Mouse (Mus musculus): ENCODE measurements around the gene Lcmt1.
A peak's percentile ranks its signal among the peaks of the same experiment; 100 is the strongest.

The Lcmt1 gene

DNA sequence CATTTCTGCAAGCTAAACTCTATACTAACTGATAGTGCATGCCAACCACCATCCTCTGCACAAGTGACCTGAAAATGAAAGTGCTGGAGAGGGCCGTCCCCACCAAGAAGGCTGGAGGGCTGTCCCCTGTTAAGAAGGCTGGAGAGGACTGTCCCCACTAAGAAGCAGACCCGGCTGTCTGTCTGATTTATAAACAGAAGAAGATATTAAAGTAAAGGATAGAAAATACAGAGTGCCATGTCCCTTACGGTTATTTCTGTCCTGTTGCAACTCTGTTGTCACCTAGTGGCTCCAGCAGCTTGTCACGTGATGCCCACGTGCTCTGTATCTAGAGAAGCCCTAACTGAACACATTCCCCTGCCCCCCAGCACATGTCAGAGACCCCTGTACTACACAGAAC lies 9.4 kb upstream of the Lcmt1 start:
- DNase-seq (ENCODE audit: low spot score), result no peak

DNA sequence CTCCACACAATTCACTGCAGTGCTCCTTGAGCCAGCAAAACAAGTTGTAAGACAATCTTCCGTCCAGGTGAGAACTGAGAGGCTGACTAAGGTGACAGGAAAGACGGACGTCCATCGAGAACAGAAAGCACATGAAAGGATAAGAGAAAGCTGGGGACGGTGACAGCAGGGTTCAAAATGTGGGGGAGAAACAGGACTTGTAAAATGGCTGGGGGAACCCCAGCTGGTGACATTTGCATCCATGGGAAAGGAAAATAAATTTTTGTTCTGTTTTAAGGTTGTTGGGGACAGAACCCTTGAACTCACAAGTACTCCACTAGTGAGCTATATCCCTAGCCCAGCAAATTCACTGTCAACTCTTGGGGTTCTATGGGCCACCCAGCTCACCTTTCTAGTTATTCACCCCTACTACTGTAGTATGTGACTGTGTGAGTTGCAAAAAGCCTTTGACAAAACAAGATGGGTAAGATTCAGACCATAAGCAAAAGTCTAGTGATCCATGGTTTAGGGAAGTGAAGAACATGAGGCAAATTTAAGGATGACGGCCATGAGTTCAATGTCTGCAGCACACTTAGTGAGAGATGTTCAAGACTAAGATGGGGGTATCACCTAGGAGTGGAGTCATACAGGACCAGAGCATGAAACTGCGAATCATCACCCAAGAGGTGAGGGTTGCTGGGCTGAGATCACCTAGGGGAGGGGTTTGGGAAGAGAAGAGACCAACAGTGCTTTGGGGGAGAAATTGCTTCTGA lies 8.2 kb upstream of the Lcmt1 start:
- DNase-seq (ENCODE audit: low spot score), result no peak

GRCm38 (mm10) chr7:123362806-123363205 lies 6.8 kb upstream of the Lcmt1 start:
- DNase-seq (ENCODE audit: low spot score), result no peak

DNA sequence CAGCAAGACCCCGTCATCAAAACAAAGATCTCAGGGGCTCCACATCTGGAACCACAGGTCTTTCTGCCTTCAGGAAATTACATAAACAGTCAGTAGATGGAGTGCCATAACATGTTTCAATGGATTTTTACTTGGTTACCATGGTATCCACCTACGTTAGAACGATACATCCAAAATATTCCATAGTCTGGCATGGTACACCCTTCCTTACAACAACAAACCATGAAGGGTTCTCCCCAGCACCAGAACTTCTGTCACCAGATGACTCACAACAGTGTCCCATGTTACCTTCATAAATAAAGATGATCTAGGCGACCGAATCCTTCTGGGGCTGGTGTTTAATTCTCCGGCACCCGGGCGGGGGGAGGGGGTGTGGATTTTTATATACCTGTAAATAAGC lies 5.6 kb upstream of the Lcmt1 start:
- no peak for DNase-seq (ENCODE audit: low spot score)

GRCm38 (mm10) chr7:123365876-123366741 lies 3.5 kb upstream of the Lcmt1 start:
- no peak for DNase-seq (ENCODE audit: low spot score)

GRCm38 (mm10) chr7:123366806-123367205 lies 2.8 kb upstream of the Lcmt1 start:
- no peak for DNase-seq (ENCODE audit: low spot score)

GRCm38 (mm10) chr7:123367218-123368150 lies 2.1 kb upstream of the Lcmt1 start:
- DNase-seq (ENCODE audit: low spot score), result no peak

DNA sequence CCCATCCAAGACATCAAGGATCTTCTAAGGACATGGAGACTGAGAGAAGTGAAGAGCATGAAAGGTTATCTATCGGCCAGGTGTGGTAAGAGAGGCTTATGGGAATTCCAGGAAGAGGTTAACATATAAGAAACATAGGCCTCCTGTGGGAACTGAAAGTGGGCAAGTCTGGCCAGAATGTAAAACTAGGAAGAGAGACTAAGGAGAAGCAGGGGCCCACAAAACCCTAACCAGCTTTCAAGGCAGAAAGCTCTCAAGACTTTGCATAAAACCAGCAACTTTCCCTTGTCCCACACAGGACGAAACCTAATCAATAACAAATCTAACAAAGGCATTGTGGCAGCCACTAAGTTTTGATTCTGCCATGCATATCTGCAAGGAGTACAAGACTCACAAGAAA lies 1.4 kb upstream of the Lcmt1 start:
- no peak for DNase-seq (ENCODE audit: low spot score)

DNA sequence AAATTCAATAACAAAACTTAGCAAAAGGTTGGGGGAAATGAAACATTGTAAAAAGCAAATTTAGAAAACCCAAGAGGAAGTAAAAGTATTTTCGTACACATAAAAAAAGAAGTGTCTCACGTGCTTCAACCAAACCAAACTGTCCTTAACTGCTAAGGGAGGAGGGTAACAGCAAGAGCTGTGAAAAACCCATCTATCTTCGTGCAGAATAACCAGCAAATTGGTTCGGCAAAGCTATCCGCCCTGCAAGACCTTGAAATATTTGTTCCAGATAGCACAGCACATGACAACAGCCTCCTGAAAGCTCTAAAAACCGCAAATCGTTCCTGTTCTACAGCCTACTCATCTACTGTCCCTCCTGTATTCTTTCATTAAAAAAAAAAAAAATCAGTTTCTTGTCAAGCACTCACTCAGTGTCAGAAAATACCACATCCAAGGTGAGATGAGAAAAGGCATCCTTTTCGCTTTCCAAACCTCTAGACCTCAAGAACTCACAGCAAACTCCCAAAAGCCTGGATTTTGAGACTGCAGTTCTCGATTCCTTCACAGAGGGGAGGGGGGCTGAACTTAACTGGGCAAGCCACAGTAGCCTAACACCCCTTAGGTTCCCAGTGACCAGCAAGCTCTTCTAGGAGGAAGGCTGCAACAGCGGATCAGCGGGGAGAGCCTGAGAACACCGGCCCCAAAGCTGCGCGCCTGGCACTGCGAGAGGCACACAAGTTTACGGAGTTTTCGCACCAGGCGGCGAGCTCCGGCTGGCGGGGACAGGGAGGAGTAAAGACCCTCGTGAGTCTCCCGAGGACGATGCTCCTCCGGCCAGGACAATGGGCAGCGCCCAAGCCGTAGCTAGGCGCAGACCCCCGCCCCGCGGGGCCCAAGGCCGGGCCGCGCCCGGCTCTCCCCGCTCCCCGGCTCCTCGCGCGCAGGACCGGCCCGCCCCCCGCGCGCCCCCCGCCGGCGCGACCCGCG lies 522 bp upstream of the Lcmt1 start:
- no peak for DNase-seq (ENCODE audit: low spot score)

GRCm38 (mm10) chr7:123370700-123371099 lies 1.1 kb downstream of the Lcmt1 start:
- no peak for DNase-seq (ENCODE audit: low spot score)

DNA sequence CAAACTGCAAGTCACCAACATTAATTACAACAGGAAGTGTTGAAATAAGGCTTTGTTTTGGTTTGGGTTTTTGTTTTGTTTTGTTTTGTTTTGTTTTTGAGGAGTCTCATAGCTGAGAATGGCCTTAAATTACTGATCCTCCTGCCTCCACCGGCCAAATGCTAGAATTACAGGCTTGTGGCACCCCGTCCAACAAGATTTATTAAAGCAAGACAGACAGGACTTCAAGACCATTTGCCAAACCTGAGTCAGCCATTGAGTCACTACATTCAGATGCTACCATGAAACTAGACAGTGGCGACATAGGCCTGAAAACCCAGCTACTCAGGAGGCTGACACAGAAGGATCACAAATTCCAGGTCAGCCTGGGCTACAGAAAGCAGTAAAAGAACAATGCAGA lies 1.9 kb downstream of the Lcmt1 start:
- DNase-seq (ENCODE audit: low spot score), result no peak

DNA sequence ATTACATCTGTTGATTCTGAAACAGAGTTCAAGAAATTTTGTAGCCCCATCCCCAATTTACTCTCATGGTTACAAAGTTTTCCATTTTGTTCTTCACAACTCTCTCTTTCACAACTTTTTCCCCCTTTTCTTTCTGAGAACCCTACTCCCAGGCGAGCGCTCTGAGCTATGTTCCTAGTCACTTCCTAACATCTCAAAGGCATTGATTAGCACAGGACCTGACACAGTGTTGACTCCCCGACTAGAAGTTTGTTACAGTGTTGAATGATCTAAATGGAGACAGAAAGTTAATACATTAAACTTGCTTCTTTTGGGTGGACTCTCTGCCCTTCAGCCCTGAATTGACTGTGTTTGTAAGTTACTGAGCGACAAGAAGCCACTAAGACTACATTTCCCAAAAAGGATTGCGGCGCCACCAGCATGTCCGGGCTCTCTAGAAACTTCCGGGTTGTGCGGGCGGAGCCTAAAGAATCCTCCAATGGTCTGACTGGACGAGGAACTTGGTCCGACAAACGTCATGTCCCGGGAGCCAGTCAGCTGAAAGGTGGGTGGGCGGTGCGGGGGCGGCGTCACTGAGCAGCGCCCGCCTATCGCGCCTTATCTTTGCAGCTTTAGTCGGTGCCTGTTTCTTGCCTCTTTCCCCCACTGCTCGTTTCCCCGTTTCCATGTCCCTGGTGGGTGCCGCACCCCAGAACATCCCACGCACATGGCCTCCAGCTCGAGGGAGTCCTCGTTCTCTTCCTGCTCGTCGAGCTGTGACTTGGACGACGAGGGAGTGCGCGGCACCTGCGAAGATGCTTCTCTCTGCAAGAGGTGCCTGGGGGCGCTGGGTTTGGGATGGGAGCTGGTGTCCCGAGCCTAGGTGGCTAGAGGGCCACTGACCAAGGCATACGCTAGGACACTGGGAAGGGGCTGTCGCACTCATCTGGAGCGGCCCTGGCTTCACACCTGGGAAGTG lies 8.1 kb downstream of the Lcmt1 start:
- peak; percentile 89 for DNase-seq (ENCODE audit: low spot score)

DNA sequence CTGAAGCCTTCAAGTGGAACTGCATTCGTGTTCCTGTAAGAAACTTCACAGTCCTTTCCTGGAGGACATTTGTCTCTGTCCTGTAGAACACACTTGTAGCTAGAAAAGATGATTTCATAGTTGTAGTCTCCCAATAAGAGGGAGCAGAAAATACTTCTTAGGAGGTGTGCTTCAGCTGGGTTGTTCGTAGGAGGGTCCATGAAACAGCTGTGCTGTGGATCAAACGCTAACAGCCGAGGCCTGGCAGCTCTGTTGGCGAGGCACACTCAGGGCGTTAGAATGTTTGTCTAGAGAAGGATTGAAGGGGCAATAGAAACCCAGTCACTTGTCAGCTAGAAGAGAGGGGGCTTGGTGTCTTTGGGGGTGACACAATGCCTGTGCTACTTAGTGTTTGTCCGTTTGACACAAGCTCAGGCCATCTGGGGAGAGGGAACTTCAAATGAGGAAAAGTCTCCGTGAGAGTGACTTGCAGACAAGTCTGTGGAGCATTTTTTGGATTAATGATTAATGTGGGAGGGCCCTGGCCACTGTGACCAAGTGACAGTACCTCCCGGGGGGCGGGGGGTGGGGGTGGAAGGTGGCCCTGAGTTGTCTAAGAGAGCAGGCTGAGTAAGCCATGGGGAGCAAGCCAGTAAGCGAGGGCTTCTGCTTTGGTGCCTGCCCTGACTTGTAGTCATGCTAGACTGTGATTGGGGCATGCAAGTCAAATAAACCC lies 16.3 kb downstream of the Lcmt1 start:
- DNase-seq (ENCODE audit: low spot score), result no peak

GRCm38 (mm10) chr7:123389686-123390280 lies 20.2 kb downstream of the Lcmt1 start:
- DNase-seq (ENCODE audit: low spot score), result no peak

DNA sequence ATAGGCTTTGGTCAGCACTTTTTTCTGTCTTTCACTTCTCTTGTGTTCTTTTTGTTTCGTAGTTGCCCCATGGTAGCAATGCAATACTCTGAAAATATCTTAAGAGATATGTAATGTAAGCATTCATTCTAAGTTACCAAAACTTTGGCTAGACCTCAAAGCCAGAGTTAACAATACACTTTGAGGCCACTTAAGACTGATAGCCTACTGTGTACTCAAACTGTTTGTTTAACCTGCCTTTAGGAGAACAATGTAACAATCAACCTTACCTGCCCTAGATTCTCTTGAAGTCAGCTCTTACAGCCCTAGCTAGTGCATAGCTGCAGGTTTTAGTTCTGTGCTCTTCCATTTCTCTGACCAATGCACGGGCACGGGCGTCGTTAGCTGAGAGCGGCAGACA lies 24.7 kb downstream of the Lcmt1 start:
- no peak for DNase-seq (ENCODE audit: low spot score)

GRCm38 (mm10) chr7:123396900-123397299 lies 27.3 kb downstream of the Lcmt1 start:
- no peak for DNase-seq (ENCODE audit: low spot score)

DNA sequence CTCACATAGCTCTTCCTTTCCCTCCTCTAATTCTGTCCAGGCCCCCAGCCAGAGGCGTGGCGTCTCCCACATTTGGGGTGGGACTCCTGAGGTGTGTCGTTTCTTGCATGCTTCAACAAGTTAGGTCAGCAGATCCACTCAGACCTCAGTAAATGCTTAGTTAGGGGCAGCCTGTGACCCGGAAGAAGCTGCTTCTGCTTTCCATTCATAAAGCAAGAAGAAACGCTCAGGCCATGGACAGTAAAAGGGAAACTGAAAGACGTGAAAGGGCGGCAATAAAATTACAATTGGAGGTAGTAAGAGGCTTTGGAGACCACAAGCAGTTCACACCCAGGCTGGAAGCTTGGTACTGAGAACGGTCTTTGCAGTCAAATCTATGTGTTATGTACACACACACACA lies 27.8 kb downstream of the Lcmt1 start:
- DNase-seq (ENCODE audit: low spot score), result no peak

GRCm38 (mm10) chr7:123397931-123398330 lies 28.3 kb downstream of the Lcmt1 start:
- DNase-seq (ENCODE audit: low spot score), result no peak

DNA sequence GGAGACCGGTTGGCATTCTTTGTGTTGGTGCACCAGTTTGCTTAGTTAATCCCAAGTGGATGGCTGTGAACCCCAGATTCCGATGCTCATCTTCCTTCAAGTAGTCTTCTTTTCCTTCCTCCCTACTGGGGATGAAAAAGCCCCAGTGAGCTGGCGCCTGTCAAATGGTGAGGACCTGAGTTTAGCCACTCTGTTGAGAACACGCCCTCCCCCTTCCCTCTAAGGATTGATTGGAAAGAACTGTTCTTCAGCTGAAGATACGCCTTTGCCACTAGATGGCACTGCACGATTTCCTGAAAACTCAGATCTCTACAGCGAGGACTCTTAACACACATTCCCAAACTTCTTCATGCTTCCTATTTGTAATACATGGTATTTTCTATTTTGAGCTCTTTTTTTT lies 29.2 kb downstream of the Lcmt1 start:
- no peak for DNase-seq (ENCODE audit: low spot score)
